Comparison of ENCODE assay signal across 19 mouse cellular contexts in genomic region chr10:128516677-128517076, GRCm38 (mm10). TPM values are rescaled to one million over a fixed set of nuclear protein-coding genes. Genes with fewer than 3 reads are reported as not detected.
A peak's percentile ranks its signal among the peaks of the same experiment; 100 is the strongest.
DNase-seq lines count a peak whose midpoint lies in the region; ATAC-seq and TF ChIP-seq lines count a peak whose summit lies in the region.
"Had no signal": no experiment of that assay in that cellular context is flagged by ENCODE, and none has a peak within 500 bp of the region (broad histone marks: within the 10 kb centered on the region; RNA-seq: fewer than 3 reads in every experiment).

No protein-coding gene starts in this region.

- no peak overlapping the region for H3K4me3 ChIP-seq in limb, embryonic 13.5 days
- H3K4me3 ChIP-seq in limb, embryonic 10.5 days, result no peak overlapping the region
- H3K4me3 ChIP-seq in embryonic facial prominence, embryonic 10.5 days, result peak overlapping the region; percentile 45; the same call in 1 of the 2 replicates
- no peak overlapping the region for H3K4me3 ChIP-seq in liver, postnatal 0 days (ENCODE audit: low read depth, low read length)
- no peak overlapping the region for H3K4me3 ChIP-seq in hindbrain, postnatal 0 days (ENCODE audit: low read length)
- H3K4me3 ChIP-seq: layer of hippocampus, adult 2 months had no signal

- H3K9ac ChIP-seq in limb, embryonic 13.5 days, result 0 out of 2 replicates have a peak overlapping the region, but pooled peaks have one; percentile 43
- H3K9ac ChIP-seq in liver, postnatal 0 days (replicated peaks), result no peak overlapping the region
- H3K9ac ChIP-seq in hindbrain, postnatal 0 days (replicated peaks; ENCODE audit: low read length), result no peak overlapping the region
- H3K9ac ChIP-seq: forebrain, postnatal 0 days had no signal

- WGBS in limb, embryonic 13.5 days, result 20% methylated on average over 6 of the region's 6 CpGs
- WGBS in limb, embryonic 10.5 days, result 16% methylated on average over 6 of the region's 6 CpGs
- WGBS in embryonic facial prominence, embryonic 10.5 days, result 18% methylated on average over 6 of the region's 6 CpGs
- 34% methylated on average over 6 of the region's 6 CpGs for WGBS in liver, postnatal 0 days (ENCODE audit: insufficient replicate concordance)
- WGBS in hindbrain, postnatal 0 days, result 27% methylated on average over 6 of the region's 6 CpGs

- peaks cover 71% of the 10 kb centered on the region for H3K36me3 ChIP-seq in limb, embryonic 13.5 days
- H3K36me3 ChIP-seq in limb, embryonic 10.5 days, result peaks cover 12% of the 10 kb centered on the region; the same call in 1 of the 2 replicates
- peaks cover 44% of the 10 kb centered on the region; the same call in 1 of the 2 replicates for H3K36me3 ChIP-seq in embryonic facial prominence, embryonic 10.5 days (replicated peaks)
- H3K36me3 ChIP-seq in liver, postnatal 0 days (replicated peaks; ENCODE audit: insufficient read depth, low read length), result peaks cover 59% of the 10 kb centered on the region
- H3K36me3 ChIP-seq in hindbrain, postnatal 0 days (ENCODE audit: insufficient read depth, low read length), result peaks cover 12% of the 10 kb centered on the region; the same call in 1 of the 2 replicates

- ATAC-seq in limb, embryonic 13.5 days (ENCODE audit: low FRiP score, low read depth), result no peak
- ATAC-seq in liver, postnatal 0 days, result 0 out of 2 replicates have a peak, but pooled peaks have one; percentile 33
- no peak for ATAC-seq in hindbrain, postnatal 0 days
- ATAC-seq: forebrain, postnatal 0 days; inflammation-experienced regulatory T-cells, adult 6 months had no signal

- TF ChIP-seq CTCF in liver, postnatal 0 days (IDR thresholded peaks at IDR 0.05; ENCODE audit: low read depth), result no peak
- TF ChIP-seq CTCF in hindbrain, postnatal 0 days (IDR thresholded peaks at IDR 0.05; ENCODE audit: low read depth), result no peak; the same call in 1 of the 2 replicates

- intact Hi-C loops in heart, postnatal 10 days (cut with DNase I), result no loop called here

- H3K9me3 ChIP-seq in limb, embryonic 13.5 days, result no peaks in the 10 kb centered on the region
- no peaks in the 10 kb centered on the region for H3K9me3 ChIP-seq in limb, embryonic 10.5 days (replicated peaks)
- no peaks in the 10 kb centered on the region for H3K9me3 ChIP-seq in embryonic facial prominence, embryonic 10.5 days
- no peaks in the 10 kb centered on the region for H3K9me3 ChIP-seq in liver, postnatal 0 days (ENCODE audit: low read length)
- H3K9me3 ChIP-seq in hindbrain, postnatal 0 days (ENCODE audit: low read length), result no peaks in the 10 kb centered on the region

- H3K27ac ChIP-seq in limb, embryonic 13.5 days, result no peak overlapping the region
- no peak overlapping the region for H3K27ac ChIP-seq in limb, embryonic 10.5 days
- H3K27ac ChIP-seq in embryonic facial prominence, embryonic 10.5 days (replicated peaks), result no peak overlapping the region
- no peak overlapping the region for H3K27ac ChIP-seq in liver, postnatal 0 days (ENCODE audit: low read depth)
- H3K27ac ChIP-seq in hindbrain, postnatal 0 days, result no peak overlapping the region
- H3K27ac ChIP-seq: layer of hippocampus, adult 2 months; macrophage had no signal

- H3K27me3 ChIP-seq in limb, embryonic 13.5 days, result peaks cover 45% of the 10 kb centered on the region
- peaks cover 83% of the 10 kb centered on the region for H3K27me3 ChIP-seq in limb, embryonic 10.5 days (ENCODE audit: low read depth, poor library complexity, severe bottlenecking)
- H3K27me3 ChIP-seq in embryonic facial prominence, embryonic 10.5 days (replicated peaks; ENCODE audit: low read depth, poor library complexity, severe bottlenecking), result peaks cover 82% of the 10 kb centered on the region
- no peaks in the 10 kb centered on the region for H3K27me3 ChIP-seq in liver, postnatal 0 days (ENCODE audit: insufficient read depth, low read length)
- no peaks in the 10 kb centered on the region for H3K27me3 ChIP-seq in hindbrain, postnatal 0 days (ENCODE audit: insufficient read depth, low read length)

- H3K4me1 ChIP-seq in limb, embryonic 13.5 days, result no peaks in the 10 kb centered on the region
- peaks cover 21% of the 10 kb centered on the region for H3K4me1 ChIP-seq in limb, embryonic 10.5 days
- peaks cover 25% of the 10 kb centered on the region for H3K4me1 ChIP-seq in embryonic facial prominence, embryonic 10.5 days
- no peaks in the 10 kb centered on the region for H3K4me1 ChIP-seq in liver, postnatal 0 days (ENCODE audit: insufficient read depth)
- no peaks in the 10 kb centered on the region for H3K4me1 ChIP-seq in hindbrain, postnatal 0 days (ENCODE audit: insufficient read depth, low read length)

- no peak overlapping the region for H3K4me2 ChIP-seq in limb, embryonic 13.5 days (replicated peaks)
- H3K4me2 ChIP-seq in liver, postnatal 0 days (ENCODE audit: low read depth, low read length), result no peak overlapping the region
- H3K4me2 ChIP-seq in hindbrain, postnatal 0 days (ENCODE audit: low read depth, low read length), result no peak overlapping the region

- no peak for TF ChIP-seq EP300 in liver, postnatal 0 days (IDR thresholded peaks at IDR 0.05; ENCODE audit: low read depth)

- DNase-seq in heart, adult 11 months, result peak; percentile 87
- no peak for DNase-seq in heart, postnatal 10 days
- DNase-seq in limb, embryonic 10.5 days (ENCODE audit: low spot score), result no peak
- no peak for DNase-seq in embryonic facial prominence, embryonic 10.5 days (ENCODE audit: low spot score)
- no peak for DNase-seq in liver, postnatal 0 days
- DNase-seq in frontal cortex, postnatal 14 days (ENCODE audit: low spot score in 2 of 2), result no peak
- DNase-seq in hindbrain, postnatal 0 days (ENCODE audit: low spot score), result no peak
- DNase-seq: adrenal gland, adult 8-10 months; B cell, adult 2 months; cerebellum, adult 2 months; forebrain, postnatal 0 days; gastrocnemius, postnatal 10 days; heart, postnatal 14 days; midbrain, embryonic 14.5 days; right cerebral cortex, postnatal 14 days had no signal

RNA-seq across cellular contexts. Expression of gene Esyt1, which starts 9.0 kb away (rescaled TPM):
- 10 to 100 TPM; 28.5 to 29.9 TPM for total RNA-seq in heart, postnatal 10 days (2021)
- 24.0 and 28.0 TPM in 2 replicates for polyA plus RNA-seq in limb, embryonic 13.5 days (2015; fragmentation: Nextera tagmentation; extraction: Ambion mirVana)
- polyA plus RNA-seq in limb, embryonic 10.5 days (2016; fragmentation: Nextera tagmentation; extraction: Ambion mirVana), result 7.0 and 8.4 TPM in 2 replicates
- polyA plus RNA-seq in embryonic facial prominence, embryonic 10.5 days (2016; fragmentation: Nextera tagmentation; extraction: Ambion mirVana), result 11.9 and 13.6 TPM in 2 replicates
- polyA plus RNA-seq in liver, postnatal 0 days (2015; fragmentation: Nextera tagmentation; extraction: Ambion mirVana), result 6.6 and 7.6 TPM in 2 replicates
- 22.9 and 29.0 TPM in 2 replicates for total RNA-seq in hindbrain, postnatal 0 days (2014; rRNA removed)
- 13.3 TPM in 2 replicates for polyA plus RNA-seq in hindbrain, postnatal 0 days (2015; fragmentation: Nextera tagmentation; extraction: Ambion mirVana)

RNA-seq across cellular contexts. Expression of gene Myl6b, which starts 18.2 kb away (rescaled TPM):
- 1 to 10 TPM; 4.1 to 4.5 TPM for total RNA-seq in heart, postnatal 10 days (2021)
- polyA plus RNA-seq in limb, embryonic 13.5 days (2015; fragmentation: Nextera tagmentation; extraction: Ambion mirVana), result 4.7 and 5.0 TPM in 2 replicates
- 1.6 and 3.3 TPM in 2 replicates for polyA plus RNA-seq in limb, embryonic 10.5 days (2016; fragmentation: Nextera tagmentation; extraction: Ambion mirVana)
- polyA plus RNA-seq in embryonic facial prominence, embryonic 10.5 days (2016; fragmentation: Nextera tagmentation; extraction: Ambion mirVana), result 2.3 and 3.1 TPM in 2 replicates
- polyA plus RNA-seq in liver, postnatal 0 days (2015; fragmentation: Nextera tagmentation; extraction: Ambion mirVana), result 1.5 and 1.7 TPM in 2 replicates
- 27.1 and 34.6 TPM in 2 replicates for total RNA-seq in hindbrain, postnatal 0 days (2014; rRNA removed)
- polyA plus RNA-seq in hindbrain, postnatal 0 days (2015; fragmentation: Nextera tagmentation; extraction: Ambion mirVana), result 4.2 and 4.9 TPM in 2 replicates

RNA-seq across cellular contexts. Expression of gene Myl6, which starts 22.7 kb away (rescaled TPM):
- total RNA-seq in heart, postnatal 10 days (2021), result 100 to 1,000 TPM; 500 to 506 TPM
- 1,077 and 1,101 TPM in 2 replicates for polyA plus RNA-seq in limb, embryonic 13.5 days (2015; fragmentation: Nextera tagmentation; extraction: Ambion mirVana)
- 685 and 729 TPM in 2 replicates for polyA plus RNA-seq in limb, embryonic 10.5 days (2016; fragmentation: Nextera tagmentation; extraction: Ambion mirVana)
- 733 and 768 TPM in 2 replicates for polyA plus RNA-seq in embryonic facial prominence, embryonic 10.5 days (2016; fragmentation: Nextera tagmentation; extraction: Ambion mirVana)
- polyA plus RNA-seq in liver, postnatal 0 days (2015; fragmentation: Nextera tagmentation; extraction: Ambion mirVana), result 437 and 442 TPM in 2 replicates
- 565 and 585 TPM in 2 replicates for total RNA-seq in hindbrain, postnatal 0 days (2014; rRNA removed)
- polyA plus RNA-seq in hindbrain, postnatal 0 days (2015; fragmentation: Nextera tagmentation; extraction: Ambion mirVana), result 1,081 and 1,089 TPM in 2 replicates

RNA-seq across cellular contexts. Expression of gene Zc3h10, which starts 30.9 kb away (rescaled TPM):
- 10 to 100 TPM in 1 of 2 experiments, 1 to 10 TPM in 1; 9.8 to 10.1 TPM for total RNA-seq in heart, postnatal 10 days (2021)
- 16.4 and 17.3 TPM in 2 replicates for polyA plus RNA-seq in limb, embryonic 13.5 days (2015; fragmentation: Nextera tagmentation; extraction: Ambion mirVana)
- 14.5 and 15.4 TPM in 2 replicates for polyA plus RNA-seq in limb, embryonic 10.5 days (2016; fragmentation: Nextera tagmentation; extraction: Ambion mirVana)
- 15.9 and 17.4 TPM in 2 replicates for polyA plus RNA-seq in embryonic facial prominence, embryonic 10.5 days (2016; fragmentation: Nextera tagmentation; extraction: Ambion mirVana)
- polyA plus RNA-seq in liver, postnatal 0 days (2015; fragmentation: Nextera tagmentation; extraction: Ambion mirVana), result 5.0 and 5.4 TPM in 2 replicates
- 19.3 and 19.4 TPM in 2 replicates for total RNA-seq in hindbrain, postnatal 0 days (2014; rRNA removed)
- 12.5 and 13.8 TPM in 2 replicates for polyA plus RNA-seq in hindbrain, postnatal 0 days (2015; fragmentation: Nextera tagmentation; extraction: Ambion mirVana)

RNA-seq across cellular contexts. Expression of gene Rpl41, which starts 32.4 kb away (rescaled TPM):
- total RNA-seq in heart, postnatal 10 days (2021), result 1,000 to 10,000 TPM; 2,064 to 2,152 TPM
- polyA plus RNA-seq in limb, embryonic 13.5 days (2015; fragmentation: Nextera tagmentation; extraction: Ambion mirVana), result 3,677 and 3,933 TPM in 2 replicates
- polyA plus RNA-seq in limb, embryonic 10.5 days (2016; fragmentation: Nextera tagmentation; extraction: Ambion mirVana), result 3,499 and 3,829 TPM in 2 replicates
- 3,494 and 3,561 TPM in 2 replicates for polyA plus RNA-seq in embryonic facial prominence, embryonic 10.5 days (2016; fragmentation: Nextera tagmentation; extraction: Ambion mirVana)
- polyA plus RNA-seq in liver, postnatal 0 days (2015; fragmentation: Nextera tagmentation; extraction: Ambion mirVana), result 2,058 and 2,065 TPM in 2 replicates
- total RNA-seq in hindbrain, postnatal 0 days (2014; rRNA removed), result 412 and 501 TPM in 2 replicates
- polyA plus RNA-seq in hindbrain, postnatal 0 days (2015; fragmentation: Nextera tagmentation; extraction: Ambion mirVana), result 2,609 and 2,618 TPM in 2 replicates
